Mouse (Mus musculus): ENCODE measurements around the gene Mapk9. TPM values are rescaled to one million over a fixed set of nuclear protein-coding genes. Genes with fewer than 3 reads are reported as not detected.
"Not testable (repeated sequence)": the region's sequence is repeated elsewhere in the genome, so short reads cannot be mapped to it uniquely, and the experiment has no call there.

The Mapk9 gene
- 26.5 and 31.1 TPM in 2 replicates for polyA plus RNA-seq (2015; fragmentation: Nextera tagmentation; extraction: Ambion mirVana)

GRCm38 (mm10) chr11:49846401-49847070 lies at the start of gene Mapk9:
TSS of gene Mapk9 (plus strand) at chr11:49846751.
- Histone ChIP-seq H3K9ac (ENCODE audit: low read length) (peak within 1 kb of the TSS; percentile 92), H3K9me3 (replicated peaks; ENCODE audit: control insufficient read depth, low read length) (no peaks in the 10 kb centered on the region), H3K4me1 (ENCODE audit: control insufficient read depth, insufficient read depth, low read length) (peaks cover 21% of the 10 kb centered on the region), H3K27ac (ENCODE audit: low read length) (peak within 1 kb of the TSS; percentile 84), H3K4me3 (replicated peaks; ENCODE audit: low read length) (peak within 1 kb of the TSS; percentile 88), H3K27me3 (ENCODE audit: control insufficient read depth, insufficient read depth, low read length) (no peaks in the 10 kb centered on the region), H3K36me3 (ENCODE audit: control insufficient read depth, insufficient read depth, low read length) (no peaks in the 10 kb centered on the region), H3K4me2 (ENCODE audit: low read depth, low read length) (peak within 1 kb of the TSS; percentile 87)
- peak; percentile 99 for ATAC-seq (ENCODE audit: insufficient read depth, low FRiP score)
- under 1% methylated on average over 62 of the region's 68 CpGs for WGBS

- no peaks in the 10 kb centered on the region for H3K36me3 ChIP-seq (ENCODE audit: control insufficient read depth, insufficient read depth, low read length)
- H3K27ac ChIP-seq (ENCODE audit: low read length) = no peak overlapping the region
- peaks cover 12% of the 10 kb centered on the region; the same call in 1 of the 2 replicates for H3K4me1 ChIP-seq (ENCODE audit: control insufficient read depth, insufficient read depth, low read length)
- no peaks in the 10 kb centered on the region for H3K27me3 ChIP-seq (ENCODE audit: control insufficient read depth, insufficient read depth, low read length)
- no peaks in the 10 kb centered on the region for H3K9me3 ChIP-seq (replicated peaks; ENCODE audit: control insufficient read depth, low read length)
- ATAC-seq (ENCODE audit: insufficient read depth, low FRiP score) = no peak
- WGBS = 87% methylated on average over 6 of the region's 6 CpGs
- H3K4me3 ChIP-seq (replicated peaks; ENCODE audit: low read length) = no peak overlapping the region
- H3K9ac ChIP-seq (ENCODE audit: low read length) = no peak overlapping the region
- no peak overlapping the region for H3K4me2 ChIP-seq (ENCODE audit: low read depth, low read length)
These were observed 47.6 kb upstream of the Mapk9 start for GRCm38 (mm10) chr11:49798931-49799330.

DNA sequence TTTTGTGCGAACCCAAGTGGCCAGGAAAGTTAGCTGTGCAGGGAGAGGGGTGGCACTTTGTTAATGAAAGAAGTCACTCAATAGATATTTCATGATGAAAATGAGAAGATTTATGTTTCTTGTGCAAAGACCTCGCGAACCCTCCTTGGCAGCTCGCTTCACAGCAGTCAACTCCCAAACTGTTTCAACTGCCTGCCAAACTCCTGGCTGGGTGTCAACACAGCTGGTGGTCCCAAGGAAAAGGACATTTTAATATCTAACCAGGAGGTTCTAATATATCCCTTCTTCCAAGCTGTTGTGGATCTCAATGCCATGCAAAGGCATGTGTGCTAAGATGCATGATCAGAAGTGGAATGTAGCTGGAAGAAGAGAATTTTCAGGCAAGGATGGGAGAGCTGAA lies 45.0 kb upstream of the Mapk9 start:
- ATAC-seq (ENCODE audit: insufficient read depth, low FRiP score) = no peak
- Histone ChIP-seq H3K4me1 (ENCODE audit: control insufficient read depth, insufficient read depth, low read length) (peaks cover 5% of the 10 kb centered on the region; the same call in 1 of the 2 replicates), H3K36me3 (ENCODE audit: control insufficient read depth, insufficient read depth, low read length) (no peaks in the 10 kb centered on the region), H3K4me3 (replicated peaks; ENCODE audit: low read length) (no peak overlapping the region), H3K4me2 (ENCODE audit: low read depth, low read length) (no peak overlapping the region), H3K27me3 (ENCODE audit: control insufficient read depth, insufficient read depth, low read length) (no peaks in the 10 kb centered on the region), H3K9me3 (replicated peaks; ENCODE audit: control insufficient read depth, low read length) (no peaks in the 10 kb centered on the region), H3K9ac (ENCODE audit: low read length) (no peak overlapping the region), H3K27ac (ENCODE audit: low read length) (no peak overlapping the region)
- 41% methylated on average over 4 of the region's 4 CpGs for WGBS

DNA sequence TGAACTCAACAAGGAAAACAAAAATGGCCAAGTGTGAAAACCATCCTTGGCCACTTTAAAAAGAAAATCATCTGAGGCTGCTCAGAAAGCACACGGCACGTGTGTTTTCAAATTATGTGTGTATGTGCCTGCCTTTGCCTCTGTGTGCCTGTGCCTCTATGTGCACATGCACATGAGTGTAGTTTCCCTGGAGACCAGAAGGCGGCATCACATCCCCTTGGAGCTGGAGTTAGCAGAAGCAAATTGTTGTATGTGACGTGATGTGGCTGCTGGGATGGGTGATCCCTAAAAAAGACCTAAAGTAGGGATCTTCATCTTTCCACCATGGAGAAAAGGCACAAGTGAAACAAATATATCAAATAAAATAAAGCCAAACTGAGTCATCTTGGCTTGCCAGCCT lies 42.8 kb upstream of the Mapk9 start:
- ATAC-seq (ENCODE audit: insufficient read depth, low FRiP score) = no peak
- Histone ChIP-seq H3K27me3 (ENCODE audit: control insufficient read depth, insufficient read depth, low read length) (no peaks in the 10 kb centered on the region), H3K4me1 (ENCODE audit: control insufficient read depth, insufficient read depth, low read length) (peaks cover 5% of the 10 kb centered on the region; the same call in 1 of the 2 replicates), H3K36me3 (ENCODE audit: control insufficient read depth, insufficient read depth, low read length) (no peaks in the 10 kb centered on the region), H3K27ac (ENCODE audit: low read length) (no peak overlapping the region), H3K9me3 (replicated peaks; ENCODE audit: control insufficient read depth, low read length) (no peaks in the 10 kb centered on the region), H3K4me3 (replicated peaks; ENCODE audit: low read length) (no peak overlapping the region), H3K4me2 (ENCODE audit: low read depth, low read length) (no peak overlapping the region), H3K9ac (ENCODE audit: low read length) (no peak overlapping the region)
- 95% methylated on average over 4 of the region's 4 CpGs for WGBS

DNA sequence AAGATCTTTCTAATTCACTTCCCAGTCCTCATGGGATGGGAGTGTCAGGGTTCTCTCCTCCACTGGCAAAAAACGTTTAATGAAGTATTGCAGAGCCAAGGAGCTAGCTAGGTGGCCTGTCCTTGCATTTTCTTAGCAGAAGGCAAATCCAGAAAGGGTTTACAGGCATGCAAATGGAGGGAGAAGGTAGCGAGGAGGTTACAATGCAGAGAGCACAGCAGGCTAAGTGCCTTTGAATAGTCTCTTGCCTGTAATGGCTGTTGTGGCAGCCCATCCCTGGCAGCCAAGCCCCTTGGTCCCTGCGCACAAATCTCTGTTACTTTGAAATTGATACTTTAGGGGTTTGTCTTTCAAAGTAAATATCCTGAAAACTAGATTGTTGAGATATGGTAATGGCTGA lies 40.3 kb upstream of the Mapk9 start:
- Histone ChIP-seq H3K36me3 (ENCODE audit: control insufficient read depth, insufficient read depth, low read length) (no peaks in the 10 kb centered on the region), H3K27me3 (ENCODE audit: control insufficient read depth, insufficient read depth, low read length) (no peaks in the 10 kb centered on the region), H3K9ac (ENCODE audit: low read length) (no peak overlapping the region), H3K4me2 (ENCODE audit: low read depth, low read length) (no peak overlapping the region), H3K27ac (ENCODE audit: low read length) (no peak overlapping the region), H3K4me3 (replicated peaks; ENCODE audit: low read length) (no peak overlapping the region), H3K4me1 (ENCODE audit: control insufficient read depth, insufficient read depth, low read length) (no peaks in the 10 kb centered on the region), H3K9me3 (replicated peaks; ENCODE audit: control insufficient read depth, low read length) (no peaks in the 10 kb centered on the region)
- WGBS = 59% methylated on average over 3 of the region's 3 CpGs
- ATAC-seq (ENCODE audit: insufficient read depth, low FRiP score) = no peak

DNA sequence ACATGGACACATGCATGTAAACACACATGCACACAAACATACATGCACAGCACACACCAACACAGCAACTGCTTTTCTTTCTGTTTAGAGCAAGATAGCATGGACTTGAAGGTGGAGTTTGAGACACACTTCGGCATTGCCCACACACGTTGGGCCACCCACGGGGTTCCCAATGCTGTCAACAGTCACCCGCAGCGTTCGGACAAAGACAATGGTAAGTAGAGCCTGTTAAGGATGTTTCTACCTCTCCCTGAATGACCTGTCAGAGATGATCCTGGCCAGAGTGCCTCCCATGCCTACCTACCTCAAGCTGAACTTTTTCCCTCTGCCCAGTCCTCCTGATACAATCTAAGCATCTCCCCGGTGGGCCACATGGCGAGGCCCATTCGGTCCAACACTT lies 37.6 kb upstream of the Mapk9 start:
- Histone ChIP-seq H3K4me3 (replicated peaks; ENCODE audit: low read length) (no peak overlapping the region), H3K9me3 (replicated peaks; ENCODE audit: control insufficient read depth, low read length) (no peaks in the 10 kb centered on the region), H3K27me3 (ENCODE audit: control insufficient read depth, insufficient read depth, low read length) (no peaks in the 10 kb centered on the region), H3K9ac (ENCODE audit: low read length) (no peak overlapping the region), H3K36me3 (ENCODE audit: control insufficient read depth, insufficient read depth, low read length) (no peaks in the 10 kb centered on the region), H3K4me1 (ENCODE audit: control insufficient read depth, insufficient read depth, low read length) (no peaks in the 10 kb centered on the region), H3K27ac (ENCODE audit: low read length) (no peak overlapping the region), H3K4me2 (ENCODE audit: low read depth, low read length) (no peak overlapping the region)
- 92% methylated on average over 9 of the region's 9 CpGs for WGBS
- no peak for ATAC-seq (ENCODE audit: insufficient read depth, low FRiP score)

- ATAC-seq (ENCODE audit: insufficient read depth, low FRiP score) = not testable (repeated sequence)
These were observed 35.9 kb upstream of the Mapk9 start for GRCm38 (mm10) chr11:49810696-49811095.

DNA sequence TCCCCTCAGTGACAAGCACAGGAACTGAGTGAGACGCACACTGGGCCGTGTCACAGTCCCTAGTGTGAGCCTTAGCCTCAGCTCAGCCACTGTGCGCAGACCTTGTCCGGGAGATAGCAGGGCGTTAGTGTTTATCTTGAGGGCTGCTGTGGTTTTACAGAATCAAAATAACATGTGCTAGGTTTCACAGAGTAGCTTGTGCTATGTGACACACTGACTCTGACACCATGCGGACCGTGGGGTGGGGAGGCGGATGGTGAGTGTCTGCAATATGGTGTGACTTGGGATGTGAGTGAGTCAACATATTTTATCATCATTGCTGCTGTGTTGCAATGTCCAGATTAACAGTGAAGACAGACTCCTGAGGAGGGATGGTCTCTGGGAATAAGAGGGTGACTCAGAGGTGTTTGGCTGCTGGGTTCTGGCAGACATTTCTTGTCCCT lies 35.4 kb upstream of the Mapk9 start:
- Histone ChIP-seq H3K4me2 (ENCODE audit: low read depth, low read length) (no peak overlapping the region), H3K27ac (ENCODE audit: low read length) (no peak overlapping the region), H3K27me3 (ENCODE audit: control insufficient read depth, insufficient read depth, low read length) (no peaks in the 10 kb centered on the region), H3K9ac (ENCODE audit: low read length) (no peak overlapping the region), H3K4me1 (ENCODE audit: control insufficient read depth, insufficient read depth, low read length) (no peaks in the 10 kb centered on the region), H3K4me3 (replicated peaks; ENCODE audit: low read length) (no peak overlapping the region), H3K9me3 (replicated peaks; ENCODE audit: control insufficient read depth, low read length) (no peaks in the 10 kb centered on the region), H3K36me3 (ENCODE audit: control insufficient read depth, insufficient read depth, low read length) (no peaks in the 10 kb centered on the region)
- no peak; the same call in 1 of the 2 replicates for ATAC-seq (ENCODE audit: insufficient read depth, low FRiP score)
- WGBS = 75% methylated on average over 8 of the region's 8 CpGs

More at GRCm38 (mm10) chr11:49810696-49811095, 35.9 kb upstream of the Mapk9 start:
- H3K4me3 ChIP-seq (replicated peaks; ENCODE audit: low read length); H3K4me1 ChIP-seq (ENCODE audit: control insufficient read depth, insufficient read depth, low read length); H3K4me2 ChIP-seq (ENCODE audit: low read depth, low read length); H3K9me3 ChIP-seq (replicated peaks; ENCODE audit: control insufficient read depth, low read length); H3K27ac ChIP-seq (ENCODE audit: low read length); H3K36me3 ChIP-seq (ENCODE audit: control insufficient read depth, insufficient read depth, low read length); H3K27me3 ChIP-seq (ENCODE audit: control insufficient read depth, insufficient read depth, low read length); H3K9ac ChIP-seq (ENCODE audit: low read length): not testable (repeated sequence)
- WGBS = 80% methylated on average over 7 of the region's 7 CpGs

DNA sequence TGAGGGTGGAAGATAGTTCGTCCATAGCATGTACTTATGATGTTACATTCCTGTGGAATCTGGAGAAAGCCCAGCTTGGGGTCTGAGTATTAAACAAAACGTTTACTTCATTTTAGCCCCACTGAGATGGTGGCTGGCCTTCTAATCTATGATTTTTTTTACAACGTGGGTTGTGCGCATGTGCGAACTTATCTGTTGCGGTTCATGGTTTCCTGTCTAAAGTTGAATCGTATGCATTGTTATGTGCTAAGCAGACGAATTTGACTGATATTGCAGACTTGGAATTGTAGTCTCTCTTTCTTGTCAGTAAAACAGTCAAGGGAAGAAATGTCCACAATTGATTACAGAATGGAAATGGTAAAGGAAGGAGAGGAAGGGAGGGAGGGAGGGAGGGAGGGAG lies 34.7 kb upstream of the Mapk9 start:
- H3K27me3 ChIP-seq (ENCODE audit: control insufficient read depth, insufficient read depth, low read length) = no peaks in the 10 kb centered on the region
- H3K4me3 ChIP-seq (replicated peaks; ENCODE audit: low read length) = no peak overlapping the region
- no peaks in the 10 kb centered on the region for H3K36me3 ChIP-seq (ENCODE audit: control insufficient read depth, insufficient read depth, low read length)
- H3K9me3 ChIP-seq (replicated peaks; ENCODE audit: control insufficient read depth, low read length) = no peaks in the 10 kb centered on the region
- no peak overlapping the region for H3K9ac ChIP-seq (ENCODE audit: low read length)
- no peak for ATAC-seq (ENCODE audit: insufficient read depth, low FRiP score)
- no peaks in the 10 kb centered on the region for H3K4me1 ChIP-seq (ENCODE audit: control insufficient read depth, insufficient read depth, low read length)
- H3K27ac ChIP-seq (ENCODE audit: low read length) = no peak overlapping the region
- WGBS = 78% methylated on average over 8 of the region's 8 CpGs
- H3K4me2 ChIP-seq (ENCODE audit: low read depth, low read length) = no peak overlapping the region

Data from stomach, embryonic 16.5 days (tissue).